Mouse (Mus musculus): ENCODE measurements around the gene Car11.

Car11 gene

GRCm38 (mm10) chr7:45725151-45725550 lies 25.5 kb downstream of the Car11 start:
- no peak for DNase-seq

- DNase-seq = no peak
Measured at GRCm38 (mm10) chr7:45725713-45726112, 26.1 kb downstream of the Car11 start, which contains the start of gene Spaca4. Gene Spaca4, minus strand, starts transcription at chr7:45725813.

GRCm38 (mm10) chr7:45726419-45726818 lies 26.8 kb downstream of the Car11 start:
- no peak for DNase-seq

- no peak for DNase-seq
Measured at GRCm38 (mm10) chr7:45727625-45728024, 28.0 kb downstream of the Car11 start.

- peak; percentile 73 for DNase-seq
Measured at GRCm38 (mm10) chr7:45730727-45731431, 31.2 kb downstream of the Car11 start.

- no peak for DNase-seq
Measured at GRCm38 (mm10) chr7:45733477-45733876, 33.8 kb downstream of the Car11 start.

- peak; percentile 80 for DNase-seq
Measured at GRCm38 (mm10) chr7:45739162-45739763, 39.6 kb downstream of the Car11 start.

- DNase-seq = no peak
Measured at GRCm38 (mm10) chr7:45739820-45740219, 40.2 kb downstream of the Car11 start.

GRCm38 (mm10) chr7:45741308-45741707 lies 41.7 kb downstream of the Car11 start:
- no peak for DNase-seq

GRCm38 (mm10) chr7:45741777-45742176 lies 42.1 kb downstream of the Car11 start:
- no peak for DNase-seq

- no peak for DNase-seq
Measured at GRCm38 (mm10) chr7:45742338-45742737, 42.7 kb downstream of the Car11 start.

- peak; percentile 64 for DNase-seq
Measured at GRCm38 (mm10) chr7:45744387-45744786, 44.7 kb downstream of the Car11 start.

GRCm38 (mm10) chr7:45746518-45746917 lies 46.9 kb downstream of the Car11 start:
- DNase-seq = no peak

- DNase-seq = no peak
Measured at GRCm38 (mm10) chr7:45747450-45747849, 47.8 kb downstream of the Car11 start.

GRCm38 (mm10) chr7:45748110-45748509 lies 48.5 kb downstream of the Car11 start:
- no peak for DNase-seq

GRCm38 (mm10) chr7:45749401-45749800 lies 49.8 kb downstream of the Car11 start:
- no peak for DNase-seq

- DNase-seq = no peak
Measured at GRCm38 (mm10) chr7:45750162-45750561, 50.5 kb downstream of the Car11 start.

All from liver (tissue).